Mouse (Mus musculus): ENCODE results near the gene Lemd1.

Lemd1 gene

GRCm38 (mm10) chr1:132290921-132291675, 99.9 kb downstream of the Lemd1 start:
- DNase-seq (ENCODE audit: low read depth, low spot score) = no peak

GRCm38 (mm10) chr1:132291706-132292105, 100.5 kb downstream of the Lemd1 start:
- DNase-seq (ENCODE audit: low read depth, low spot score) = no peak

- DNase-seq (ENCODE audit: low read depth, low spot score) = no peak
Observed at GRCm38 (mm10) chr1:132292318-132293129, 101.3 kb downstream of the Lemd1 start.

- no peak for DNase-seq (ENCODE audit: low read depth, low spot score)
Observed at GRCm38 (mm10) chr1:132295506-132295905, 104.3 kb downstream of the Lemd1 start.

GRCm38 (mm10) chr1:132296051-132296450, 104.8 kb downstream of the Lemd1 start:
- no peak for DNase-seq (ENCODE audit: low read depth, low spot score)

GRCm38 (mm10) chr1:132298425-132298800, 107.2 kb downstream of the Lemd1 start, which contains the start of gene Klhdc8a:
Klhdc8a (plus strand) TSS chr1:132298626.
- no peak for DNase-seq (ENCODE audit: low read depth, low spot score)

- no peak for DNase-seq (ENCODE audit: low read depth, low spot score)
Observed at GRCm38 (mm10) chr1:132298801-132299464, 107.7 kb downstream of the Lemd1 start.

GRCm38 (mm10) chr1:132299744-132300143, 108.5 kb downstream of the Lemd1 start:
- DNase-seq (ENCODE audit: low read depth, low spot score) = no peak

GRCm38 (mm10) chr1:132301242-132301641, 110.0 kb downstream of the Lemd1 start:
- no peak for DNase-seq (ENCODE audit: low read depth, low spot score)

GRCm38 (mm10) chr1:132302341-132302866, 111.2 kb downstream of the Lemd1 start:
- no peak for DNase-seq (ENCODE audit: low read depth, low spot score)

GRCm38 (mm10) chr1:132304618-132305214, 113.5 kb downstream of the Lemd1 start:
- DNase-seq (ENCODE audit: low read depth, low spot score) = no peak

- no peak for DNase-seq (ENCODE audit: low read depth, low spot score)
Observed at GRCm38 (mm10) chr1:132306160-132306559, 114.9 kb downstream of the Lemd1 start.

GRCm38 (mm10) chr1:132306808-132307207, 115.6 kb downstream of the Lemd1 start:
- DNase-seq (ENCODE audit: low read depth, low spot score) = no peak

GRCm38 (mm10) chr1:132307962-132308361, 116.7 kb downstream of the Lemd1 start:
- no peak for DNase-seq (ENCODE audit: low read depth, low spot score)

GRCm38 (mm10) chr1:132308674-132309073, 117.4 kb downstream of the Lemd1 start:
- DNase-seq (ENCODE audit: low read depth, low spot score) = no peak

Data from c-Kit-negative CD71-positive TER-119-positive erythroid progenitor cells, embryonic 14.5 days (primary cell).